ENCODE assay signal across 17 mouse cellular contexts in genomic region chr11:21056109-21056850, GRCm38 (mm10). TPM values are rescaled to one million over a fixed set of nuclear protein-coding genes. Genes with fewer than 3 reads are reported as not detected.
A peak's percentile ranks its signal among the peaks of the same experiment; 100 is the strongest.
DNase-seq lines count a peak whose midpoint lies in the region; ATAC-seq and TF ChIP-seq lines count a peak whose summit lies in the region.
"Had no signal": no experiment of that assay in that cellular context is flagged by ENCODE, and none has a peak within 500 bp of the region (broad histone marks: within the 10 kb centered on the region; RNA-seq: fewer than 3 reads in every experiment).

No protein-coding gene starts in this region.

- no peak overlapping the region for H3K4me3 ChIP-seq in heart, embryonic 10.5 days
- no peak overlapping the region for H3K4me3 ChIP-seq in heart, embryonic 11.5 days (ENCODE audit: low read depth, low read length)
- H3K4me3 ChIP-seq in kidney, postnatal 0 days (replicated peaks; ENCODE audit: low read depth, low read length), result no peak overlapping the region
- no peak overlapping the region for H3K4me3 ChIP-seq in lung, postnatal 0 days (ENCODE audit: low read depth, low read length)
- H3K4me3 ChIP-seq: embryonic facial prominence, embryonic 12.5 days; forebrain, embryonic 15.5 days had no signal

- TF ChIP-seq EP300 in lung, postnatal 0 days (IDR thresholded peaks at IDR 0.05), result peak; percentile 57

- H3K27me3 ChIP-seq in heart, embryonic 10.5 days (ENCODE audit: insufficient read depth, poor library complexity, severe bottlenecking), result no peaks in the 10 kb centered on the region
- no peaks in the 10 kb centered on the region for H3K27me3 ChIP-seq in heart, embryonic 11.5 days (ENCODE audit: control insufficient read depth, insufficient read depth, low read length)
- H3K27me3 ChIP-seq in kidney, postnatal 0 days (ENCODE audit: insufficient read depth, low read length), result no peaks in the 10 kb centered on the region
- no peaks in the 10 kb centered on the region for H3K27me3 ChIP-seq in lung, postnatal 0 days (replicated peaks; ENCODE audit: insufficient read depth, low read length)
- H3K27me3 ChIP-seq: embryonic facial prominence, embryonic 12.5 days; forebrain, embryonic 15.5 days had no signal

- H3K4me1 ChIP-seq in heart, embryonic 10.5 days, result peaks cover 14% of the 10 kb centered on the region
- no peaks in the 10 kb centered on the region for H3K4me1 ChIP-seq in heart, embryonic 11.5 days (ENCODE audit: control insufficient read depth, insufficient read depth, low read length)
- no peaks in the 10 kb centered on the region for H3K4me1 ChIP-seq in kidney, postnatal 0 days (replicated peaks; ENCODE audit: insufficient read depth, low read length)
- H3K4me1 ChIP-seq in lung, postnatal 0 days (ENCODE audit: insufficient read depth, low read depth, low read length), result no peaks in the 10 kb centered on the region
- H3K4me1 ChIP-seq: embryonic facial prominence, embryonic 12.5 days; forebrain, embryonic 15.5 days had no signal

- no peaks in the 10 kb centered on the region for H3K9me3 ChIP-seq in heart, embryonic 10.5 days
- no peaks in the 10 kb centered on the region for H3K9me3 ChIP-seq in heart, embryonic 11.5 days (replicated peaks; ENCODE audit: control insufficient read depth, low read length)
- H3K9me3 ChIP-seq in kidney, postnatal 0 days (replicated peaks; ENCODE audit: low read length), result no peaks in the 10 kb centered on the region
- H3K9me3 ChIP-seq in lung, postnatal 0 days (ENCODE audit: low read length), result no peaks in the 10 kb centered on the region
- H3K9me3 ChIP-seq: embryonic facial prominence, embryonic 12.5 days; forebrain, embryonic 15.5 days had no signal

- TF ChIP-seq CTCF in kidney, postnatal 0 days (IDR thresholded peaks at IDR 0.05; ENCODE audit: low read depth), result no peak
- TF ChIP-seq CTCF in lung, postnatal 0 days (IDR thresholded peaks at IDR 0.05), result no peak

- no peaks in the 10 kb centered on the region for H3K36me3 ChIP-seq in heart, embryonic 10.5 days
- H3K36me3 ChIP-seq in heart, embryonic 11.5 days (ENCODE audit: control insufficient read depth, insufficient read depth, low read length), result no peaks in the 10 kb centered on the region
- no peaks in the 10 kb centered on the region for H3K36me3 ChIP-seq in kidney, postnatal 0 days (ENCODE audit: insufficient read depth, low read length)
- no peaks in the 10 kb centered on the region for H3K36me3 ChIP-seq in lung, postnatal 0 days (ENCODE audit: insufficient read depth, low read length)
- H3K36me3 ChIP-seq: embryonic facial prominence, embryonic 12.5 days; forebrain, embryonic 15.5 days had no signal

- H3K9ac ChIP-seq in heart, embryonic 11.5 days (ENCODE audit: low read depth, low read length), result no peak overlapping the region
- H3K9ac ChIP-seq in kidney, postnatal 0 days (ENCODE audit: low read depth, low read length), result no peak overlapping the region
- no peak overlapping the region for H3K9ac ChIP-seq in lung, postnatal 0 days (replicated peaks; ENCODE audit: low read depth)
- H3K9ac ChIP-seq: embryonic facial prominence, embryonic 12.5 days; forebrain, embryonic 15.5 days; hindbrain, embryonic 14.5 days had no signal

- peak; percentile 62 for DNase-seq in heart, embryonic 10.5 days (ENCODE audit: low spot score)
- DNase-seq in kidney, postnatal 0 days (ENCODE audit: low spot score), result peak; percentile 73
- no peak for DNase-seq in kidney, postnatal 14 days
- DNase-seq in lung, postnatal 0 days (ENCODE audit: low spot score), result peak; percentile 45
- DNase-seq in lung, postnatal 14 days, result no peak
- DNase-seq in hindlimb bud, embryonic 11.5 days (ENCODE audit: extremely low spot score, low read depth, low spot score), result peak; percentile 30
- DNase-seq: adrenal gland, postnatal 14 days; cerebellum, adult 11-12 months; cerebellum, adult 9-10 months; cerebellum, postnatal 25 days; gastrocnemius, postnatal 14 days; heart, postnatal 10 days had no signal

- no peak overlapping the region for H3K4me2 ChIP-seq in heart, embryonic 11.5 days
- H3K4me2 ChIP-seq in kidney, postnatal 0 days (ENCODE audit: low read length), result no peak overlapping the region
- no peak overlapping the region for H3K4me2 ChIP-seq in lung, postnatal 0 days (replicated peaks; ENCODE audit: low read depth, low read length)
- H3K4me2 ChIP-seq: embryonic facial prominence, embryonic 12.5 days; forebrain, embryonic 15.5 days; hindbrain, embryonic 14.5 days had no signal

- H3K27ac ChIP-seq in heart, embryonic 10.5 days, result no peak overlapping the region
- no peak overlapping the region for H3K27ac ChIP-seq in heart, embryonic 11.5 days (ENCODE audit: low read depth, low read length)
- no peak overlapping the region for H3K27ac ChIP-seq in kidney, postnatal 0 days
- no peak overlapping the region for H3K27ac ChIP-seq in lung, postnatal 0 days (ENCODE audit: low read length)
- H3K27ac ChIP-seq: embryonic facial prominence, embryonic 12.5 days; forebrain, embryonic 15.5 days; hindbrain, embryonic 14.5 days had no signal

- 89% methylated on average over 13 of the region's 13 CpGs for WGBS in heart, embryonic 10.5 days
- 87% methylated on average over 13 of the region's 13 CpGs for WGBS in heart, embryonic 11.5 days (ENCODE audit: insufficient replicate concordance)
- 82% methylated on average over 13 of the region's 13 CpGs for WGBS in kidney, postnatal 0 days
- WGBS in lung, postnatal 0 days, result 69% methylated on average over 13 of the region's 13 CpGs

- no peak for ATAC-seq in heart, embryonic 11.5 days (replicated peaks; ENCODE audit: insufficient number of reproducible peaks, low FRiP score, low TSS enrichment)
- ATAC-seq in kidney, postnatal 0 days (replicated peaks; ENCODE audit: low FRiP score, low read depth), result no peak
- ATAC-seq in lung, postnatal 0 days, result peak; percentile 46; the same call in 1 of the 2 replicates
- no peak for ATAC-seq in activated CD4-positive, CD25-positive, alpha-beta regulatory T cell, adult 4 months
- ATAC-seq: forebrain, embryonic 15.5 days had no signal

RNA-seq across cellular contexts. Expression of gene Peli1, which starts 34.8 kb away (rescaled TPM):
- polyA plus RNA-seq in heart, embryonic 10.5 days (2016; fragmentation: Nextera tagmentation; extraction: Ambion mirVana), result 26.9 and 41.5 TPM in 2 replicates
- polyA plus RNA-seq in heart, embryonic 11.5 days (2014; fragmentation: Nextera tagmentation; extraction: Ambion mirVana), result 30.4 and 31.9 TPM in 2 replicates
- polyA plus RNA-seq in kidney, postnatal 0 days (2015; fragmentation: Nextera tagmentation; extraction: Ambion mirVana), result 40.2 and 40.5 TPM in 2 replicates
- polyA plus RNA-seq in lung, postnatal 0 days (2015; fragmentation: Nextera tagmentation; extraction: Ambion mirVana), result 44.8 and 46.4 TPM in 2 replicates
- polyA plus RNA-seq in activated CD4-positive, CD25-positive, alpha-beta regulatory T cell, adult 4 months (2017; shearing (Covaris generic)), result 10 to 100 TPM; 55.7 to 80.7 TPM

Comparison
In these comparisons a context has a peak if more than half of its experiments do, and no peak if none do; other contexts are left out.
1. DNase-seq: peak in heart, embryonic 10.5 days (single experiment), kidney, postnatal 0 days (single experiment), lung, postnatal 0 days (single experiment) and hindlimb bud, embryonic 11.5 days (single experiment); none in kidney, postnatal 14 days (single experiment) and lung, postnatal 14 days (single experiment).